Mouse (Mus musculus): ENCODE measurements at regions not wholly inside any gene's neighbourhood (a gene's known extent, or its start where the extent isn't known, plus 50 kb on each side); places are given as distances from the start of the nearest gene placed in this dataset.

DNA sequence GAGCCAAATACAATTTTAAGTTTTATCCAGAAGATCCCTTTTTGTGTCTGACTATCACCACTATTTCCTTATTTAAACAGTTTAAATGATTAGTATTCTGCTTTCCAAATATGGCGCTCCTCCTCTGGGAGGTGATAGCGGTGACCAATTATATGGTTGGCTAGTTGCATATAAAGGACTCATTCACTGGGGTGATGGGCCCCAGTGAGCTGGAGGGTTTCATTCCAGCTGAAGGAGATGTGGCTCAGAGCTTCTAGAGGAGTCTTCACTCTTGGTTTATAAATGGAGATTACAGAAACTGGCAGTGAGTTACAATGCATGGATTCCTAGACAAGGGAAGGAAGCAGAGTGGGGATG, 50.7 kb upstream of the Gm7361 start:
- CTCF ChIA-PET, result interaction anchor here (1.0 to 1.3 kb wide), 2 partner anchors 11 to 15 kb away, joined by 3 read pairs; no protein-coding TSS in a partner anchor
- in situ Hi-C loops (cut with MboI; ENCODE audit: low pct_unique_long_range_greater_than_20kb), result no loop called here
- H3K27me3 ChIP-seq, result no peaks in the 10 kb centered on the region
- ATAC-seq, result peak; percentile 52
- no peak for TF ChIP-seq CTCF (IDR thresholded peaks at IDR 0.05)
- DNase-seq (ENCODE audit: low read depth, low spot score), result no peak
- POLR2A ChIA-PET, result no interaction called here

DNA sequence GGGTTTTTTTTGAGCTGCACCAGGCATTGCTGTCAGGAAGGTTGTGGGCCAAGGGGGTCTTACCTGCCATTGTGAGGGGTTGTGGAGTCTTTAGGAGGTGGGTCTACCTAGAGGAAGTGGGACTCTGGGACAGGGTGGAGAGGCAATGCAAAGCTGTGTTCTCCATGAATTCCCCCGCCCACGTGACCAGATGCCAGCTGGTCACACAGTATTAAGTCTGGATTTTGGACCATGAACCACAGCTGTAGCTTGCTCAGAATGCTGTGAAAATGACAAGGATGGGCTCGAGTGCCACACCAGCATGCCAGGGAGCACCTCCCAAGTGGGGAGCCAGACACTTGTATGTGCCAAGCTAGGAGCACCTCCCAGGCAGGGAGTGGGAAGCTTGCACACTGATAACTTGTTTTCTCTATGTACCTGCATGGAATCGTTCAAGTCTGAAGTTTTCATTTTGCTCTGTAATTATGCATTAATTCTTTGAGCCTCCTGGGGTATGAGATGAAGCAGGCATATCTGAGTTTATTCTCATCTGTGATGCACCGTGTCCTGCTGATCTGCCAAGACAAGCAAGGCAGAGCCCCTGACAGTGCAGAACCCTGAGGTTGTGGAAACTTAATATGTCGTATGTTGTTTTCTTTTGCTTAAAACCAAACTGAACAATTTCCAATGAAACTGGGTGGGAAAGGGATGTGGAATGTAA, 51.3 kb upstream of the Gm7361 start:
- CTCF ChIA-PET, result interaction anchor here (1.0 to 1.3 kb wide), 2 partner anchors 11 to 16 kb away, joined by 3 read pairs; no protein-coding TSS in a partner anchor
- in situ Hi-C loops (cut with MboI; ENCODE audit: low pct_unique_long_range_greater_than_20kb), result no loop called here

DNA sequence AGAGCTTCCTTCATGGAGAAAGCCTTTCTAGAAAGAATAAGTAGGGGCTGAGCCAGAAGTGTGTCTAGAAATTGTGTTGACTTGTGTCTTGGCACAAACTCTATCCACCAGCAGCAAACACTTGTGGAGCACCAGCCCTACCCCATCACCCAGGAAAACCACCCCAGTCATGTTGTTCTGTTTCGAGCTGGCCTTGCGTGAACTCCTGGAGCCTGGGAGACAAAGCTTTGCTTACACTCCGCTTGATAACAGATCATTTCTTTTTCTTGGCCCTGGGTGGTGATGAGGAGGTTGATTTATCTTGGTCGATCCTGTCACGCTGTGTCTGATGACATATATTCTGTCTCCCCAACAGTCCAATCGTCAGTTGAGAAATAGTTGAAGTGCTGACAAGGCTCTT, 55.0 kb upstream of the Gm7361 start:
- no peak for DNase-seq (ENCODE audit: low read depth, low spot score)
- in situ Hi-C loops (cut with MboI; ENCODE audit: low pct_unique_long_range_greater_than_20kb), result no loop called here
- H3K27me3 ChIP-seq, result no peaks in the 10 kb centered on the region
- TF ChIP-seq CTCF (IDR thresholded peaks at IDR 0.05), result no peak
- no peak for ATAC-seq
- CTCF ChIA-PET, result no interaction called here
- POLR2A ChIA-PET, result interaction anchor here (0.8 kb wide), 1 partner anchor 15 kb away, joined by 3 read pairs; no protein-coding TSS in a partner anchor

More for the DNA sequence above, 51.3 kb upstream of the Gm7361 start:
- ATAC-seq (peak; percentile 32), DNase-seq (ENCODE audit: low read depth, low spot score) (no peak)
- POLR2A ChIA-PET, result no interaction called here
- no peaks in the 10 kb centered on the region for H3K27me3 ChIP-seq
- TF ChIP-seq CTCF (IDR thresholded peaks at IDR 0.05), result no peak

DNA sequence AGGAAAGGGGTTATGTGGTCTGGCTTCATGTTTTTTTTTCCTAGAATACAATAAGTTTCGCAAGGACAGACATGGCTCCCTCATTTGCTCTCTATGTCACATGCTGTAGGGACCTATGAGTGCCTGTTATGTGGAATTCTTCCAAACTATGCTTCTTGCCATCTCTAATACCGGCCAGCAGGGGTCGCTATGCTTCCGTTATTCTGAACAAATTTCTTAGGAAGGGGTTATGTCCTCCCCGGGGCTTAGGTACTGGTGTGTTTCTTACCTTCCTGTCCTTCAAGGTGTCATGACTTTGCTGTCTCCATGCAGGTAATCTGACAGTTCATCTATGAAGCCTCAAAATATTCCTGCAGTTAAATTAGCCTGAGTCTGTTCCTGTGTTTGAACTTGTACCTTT, 68.1 kb upstream of the Gm7361 start:
- in situ Hi-C loops (cut with MboI; ENCODE audit: low pct_unique_long_range_greater_than_20kb), result loop anchor here (25.0 kb wide), 1 partner anchor 223 kb away; no protein-coding TSS in a partner anchor
- CTCF ChIA-PET, result interaction anchor here (1.1 kb wide), 1 partner anchor 20 kb away, joined by 3 read pairs; no protein-coding TSS in a partner anchor
- H3K27me3 ChIP-seq, result no peaks in the 10 kb centered on the region
- POLR2A ChIA-PET, result no interaction called here
- TF ChIP-seq CTCF (IDR thresholded peaks at IDR 0.05), result peak; percentile 66
- ATAC-seq, result no peak
- DNase-seq (ENCODE audit: low read depth, low spot score), result no peak

DNA sequence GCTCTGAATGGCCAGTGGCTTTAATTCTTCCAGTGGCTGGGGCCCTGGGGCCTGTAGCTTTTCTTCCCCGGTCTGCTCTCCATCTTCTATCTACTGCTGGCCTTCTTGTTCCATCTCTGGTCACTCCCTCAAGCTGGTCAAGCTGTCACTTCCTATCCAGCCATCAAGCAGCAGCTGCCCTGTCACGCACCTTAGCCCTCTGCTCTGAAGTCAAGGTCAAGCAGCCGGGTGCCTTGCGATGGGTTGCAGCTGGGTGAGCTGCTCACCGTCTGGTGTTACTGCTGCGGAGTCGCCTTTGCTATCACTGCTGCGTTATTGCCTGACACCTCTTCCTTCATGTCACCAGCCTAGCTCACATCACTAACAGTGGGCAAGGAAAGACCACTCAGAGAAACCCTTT, 66.0 kb upstream of the Gm10220 start:
- ChIA-PET POLR2A (no interaction called here), CTCF (interaction anchor here (0.6 kb wide), 1 partner anchor 11 kb away, joined by 3 read pairs; no protein-coding TSS in a partner anchor)
- in situ Hi-C loops (cut with MboI; ENCODE audit: low pct_unique_long_range_greater_than_20kb), result loop anchor here (25.0 kb wide), 1 partner anchor 225 kb away; no protein-coding TSS in a partner anchor
- no peak for TF ChIP-seq CTCF (IDR thresholded peaks at IDR 0.05)
- H3K27me3 ChIP-seq, result no peaks in the 10 kb centered on the region
- DNase-seq (ENCODE audit: low read depth, low spot score) (no peak), ATAC-seq (no peak)

DNA sequence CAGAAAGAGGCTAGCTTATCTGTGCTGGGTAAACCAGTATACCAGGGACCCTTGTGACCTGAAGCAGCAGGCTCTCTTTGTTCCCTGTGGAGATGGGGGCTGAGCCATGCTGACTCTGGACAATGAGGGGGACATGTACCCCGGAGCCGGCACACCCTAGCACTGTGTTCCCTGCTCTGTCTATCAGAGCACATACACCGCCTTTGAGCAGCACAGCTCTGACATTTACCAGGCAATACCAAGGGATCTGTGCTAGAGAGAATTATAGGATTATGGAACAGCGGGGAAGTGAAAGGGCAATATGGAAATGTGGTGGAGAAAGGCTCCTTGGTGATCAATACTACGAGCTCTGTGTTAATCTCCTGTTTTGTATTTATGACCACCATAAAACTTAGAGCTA, 64.2 kb upstream of the Gm10220 start:
- TF ChIP-seq CTCF (IDR thresholded peaks at IDR 0.05), result no peak
- in situ Hi-C loops (cut with MboI; ENCODE audit: low pct_unique_long_range_greater_than_20kb), result loop anchor here (25.0 kb wide), 1 partner anchor 227 kb away; no protein-coding TSS in a partner anchor
- POLR2A ChIA-PET, result no interaction called here
- no peak for DNase-seq (ENCODE audit: low read depth, low spot score)
- ATAC-seq, result no peak
- CTCF ChIA-PET, result no interaction called here
- H3K27me3 ChIP-seq, result no peaks in the 10 kb centered on the region

DNA sequence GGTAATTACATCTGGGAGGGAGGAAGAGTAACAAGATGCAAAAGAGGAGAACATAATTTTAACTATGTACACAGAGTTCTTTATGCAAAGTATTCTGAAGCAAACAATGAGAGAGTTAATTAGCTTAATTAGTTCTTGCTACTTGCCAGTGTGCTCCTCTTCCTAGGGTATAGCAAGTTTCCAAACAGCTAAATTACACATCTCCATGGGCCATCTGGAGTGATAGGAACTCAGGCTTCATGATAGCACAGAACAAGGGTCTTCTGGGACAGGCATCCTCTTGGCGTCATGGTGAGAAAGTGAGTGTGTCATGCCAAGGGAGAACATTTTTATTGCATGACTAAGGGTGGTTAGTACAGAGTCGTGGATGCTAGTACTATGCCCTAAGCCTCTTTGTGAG, 54.8 kb upstream of the Gm10220 start:
- POLR2A ChIA-PET, result interaction anchor here (0.8 kb wide), 1 partner anchor 10 kb away, joined by 3 read pairs; no protein-coding TSS in a partner anchor
- CTCF ChIA-PET, result interaction anchor here (1.0 kb wide), 1 partner anchor 11 kb away, joined by 3 read pairs; no protein-coding TSS in a partner anchor
- TF ChIP-seq CTCF (IDR thresholded peaks at IDR 0.05), result no peak
- in situ Hi-C loops (cut with MboI; ENCODE audit: low pct_unique_long_range_greater_than_20kb), result loop anchor here (25.0 kb wide), 1 partner anchor 236 kb away; no protein-coding TSS in a partner anchor
- no peaks in the 10 kb centered on the region for H3K27me3 ChIP-seq
- no peak for DNase-seq (ENCODE audit: low read depth, low spot score)
- ATAC-seq, result no peak

DNA sequence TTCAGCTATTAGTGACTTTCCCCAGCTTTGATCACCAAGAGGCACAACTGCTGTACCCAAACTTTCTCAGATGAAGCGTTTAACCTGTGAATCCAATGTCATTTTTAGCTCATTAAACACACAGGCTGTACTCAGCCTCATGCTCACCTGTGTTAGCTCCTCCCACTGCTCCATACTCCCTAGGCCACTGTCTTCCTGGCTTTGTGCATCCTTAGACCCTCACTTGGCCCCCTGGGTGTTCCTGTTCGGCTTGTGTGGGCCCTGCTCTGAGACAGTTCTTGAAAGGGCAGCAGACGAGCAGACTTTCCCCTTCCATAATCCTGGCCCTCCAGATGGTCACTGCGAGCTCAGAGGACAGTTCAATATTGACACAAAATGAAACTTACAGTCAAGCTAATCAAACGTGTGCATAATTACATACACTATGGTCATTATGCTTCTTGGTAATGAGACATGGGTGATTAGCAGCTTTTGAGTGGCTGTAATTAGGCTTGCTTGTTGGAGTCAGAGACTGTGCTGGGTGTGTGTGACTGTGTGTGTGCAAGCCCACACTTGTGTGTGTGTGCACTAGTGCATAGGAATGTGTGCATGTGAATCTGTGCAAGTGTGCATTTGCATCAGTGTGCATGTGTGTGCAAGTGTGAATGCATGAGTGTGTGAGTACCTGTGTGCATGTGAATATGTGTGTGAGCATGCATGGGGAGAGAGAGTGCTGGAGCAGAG, 50.6 kb upstream of the Gm10220 start:
- no peak for TF ChIP-seq CTCF (IDR thresholded peaks at IDR 0.05)
- POLR2A ChIA-PET, result no interaction called here
- in situ Hi-C loops (cut with MboI; ENCODE audit: low pct_unique_long_range_greater_than_20kb), result no loop called here
- H3K27me3 ChIP-seq, result no peaks in the 10 kb centered on the region
- no peak for ATAC-seq
- CTCF ChIA-PET, result interaction anchor here (1.3 to 1.4 kb wide), 2 partner anchors 9 to 11 kb away, joined by 4 to 5 read pairs; no protein-coding TSS in a partner anchor
- no peak for DNase-seq (ENCODE audit: low read depth, low spot score)

DNA sequence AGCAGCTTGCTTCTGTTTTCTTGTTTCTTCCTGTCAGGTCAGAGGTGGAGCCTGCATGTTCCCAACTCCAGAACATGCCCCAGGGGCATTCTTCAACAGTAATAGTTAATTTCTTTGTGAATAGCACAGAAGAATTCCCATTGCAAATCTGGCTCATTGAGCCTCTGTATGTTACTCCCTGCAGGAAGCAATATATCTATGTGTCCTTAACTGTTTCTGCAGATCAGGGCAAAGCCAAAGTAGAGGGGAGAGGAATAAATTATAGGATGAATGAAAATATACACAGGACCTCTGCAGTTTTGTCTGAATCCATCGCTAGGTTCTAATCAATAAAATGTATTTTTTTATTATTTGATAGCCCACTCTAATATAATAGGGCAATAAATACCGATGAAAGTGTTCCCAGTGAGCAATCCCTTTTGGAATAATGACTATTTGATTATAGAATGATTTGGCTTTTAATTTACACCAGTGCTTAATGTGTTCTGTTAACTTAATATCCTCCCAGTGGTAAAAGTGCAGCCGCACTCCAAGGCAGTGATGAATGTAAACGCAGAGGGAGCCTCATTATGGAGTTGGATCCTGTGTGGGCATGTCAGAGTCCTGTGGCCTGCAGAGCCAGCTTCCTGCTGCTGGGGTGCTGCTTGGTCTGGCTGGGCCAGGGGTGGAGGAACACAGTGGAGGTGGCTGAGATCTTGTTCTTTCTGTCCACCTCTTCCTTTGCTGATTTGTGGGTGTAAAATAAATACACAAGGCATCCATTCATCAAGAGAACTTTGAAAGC, 49.7 kb upstream of the Gm10220 start:
- no peak for DNase-seq (ENCODE audit: low read depth, low spot score)
- ATAC-seq, result no peak

More for the DNA sequence above, 49.7 kb upstream of the Gm10220 start:
- POLR2A ChIA-PET, result no interaction called here
- CTCF ChIA-PET, result interaction anchor here (1.3 to 1.4 kb wide), 2 partner anchors 9 to 10 kb away, joined by 4 to 5 read pairs; no protein-coding TSS in a partner anchor
- in situ Hi-C loops (cut with MboI; ENCODE audit: low pct_unique_long_range_greater_than_20kb), result no loop called here
- no peaks in the 10 kb centered on the region for H3K27me3 ChIP-seq
- no peak for TF ChIP-seq CTCF (IDR thresholded peaks at IDR 0.05)

Measured in Patski (cell line).